Mouse (Mus musculus): ENCODE measurements around the gene Psd4.

DNA sequence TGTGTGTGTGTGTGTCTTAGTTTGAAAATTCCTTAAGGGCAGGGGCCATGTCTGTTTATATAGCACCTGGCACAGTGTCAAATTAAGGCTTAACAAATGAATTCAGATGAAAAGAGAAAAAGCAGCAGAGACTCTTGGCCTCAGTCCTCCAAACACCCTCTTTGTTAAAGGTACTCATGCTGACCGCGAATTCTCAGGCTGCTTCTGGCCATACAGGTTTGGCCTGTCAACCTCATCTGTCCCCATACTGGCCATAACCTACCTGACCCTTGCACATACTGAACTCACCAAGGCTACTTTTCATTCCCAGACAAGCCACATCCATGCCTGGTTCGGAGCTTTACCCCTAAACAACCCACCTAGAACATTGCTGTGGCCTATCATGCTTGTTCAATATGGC lies 45.8 kb downstream of the Psd4 start:
- TF ChIP-seq CTCF (IDR thresholded peaks at IDR 0.05) (no peak), POLR2A (IDR thresholded peaks at IDR 0.05; ENCODE audit: insufficient read depth, low read depth, low read length) (no peak), EP300 (IDR thresholded peaks at IDR 0.05; ENCODE audit: insufficient read depth, low read depth, low read length) (no peak)

Measured in heart, adult 2 months (tissue).